Comparison of ENCODE assay signal across 8 mouse cellular contexts in genomic region chr4:118427415-118427767, GRCm38 (mm10). TPM values are rescaled to one million over a fixed set of nuclear protein-coding genes. Genes with fewer than 3 reads are reported as not detected.
DNase-seq lines count a peak whose midpoint lies in the region; ATAC-seq and TF ChIP-seq lines count a peak whose summit lies in the region.

No protein-coding gene starts in this region.

- peak overlapping the region; percentile 95 for H3K9ac ChIP-seq in heart, embryonic 16.5 days (ENCODE audit: low read length)
- H3K9ac ChIP-seq in hindbrain, embryonic 13.5 days: peak overlapping the region; percentile 80
- peak overlapping the region; percentile 72 for H3K9ac ChIP-seq in midbrain, embryonic 12.5 days (replicated peaks)

- CTCF ChIA-PET in Patski (lab: Charles Lee): no interaction called here

- H3K4me1 ChIP-seq in heart, embryonic 16.5 days (ENCODE audit: control insufficient read depth, insufficient read depth, low read length): peaks cover 22% of the 10 kb centered on the region
- H3K4me1 ChIP-seq in hindbrain, embryonic 13.5 days (replicated peaks): peaks cover 34% of the 10 kb centered on the region
- H3K4me1 ChIP-seq in midbrain, embryonic 12.5 days: peaks cover 23% of the 10 kb centered on the region

- intact Hi-C loops in heart, postnatal 14 days (cut with DNase I): loop anchor here (5.0 kb wide), 1 partner anchor 60 kb away; no protein-coding TSS in a partner anchor
- intact Hi-C loops in left cerebral cortex, postnatal 4 days (cut with DNase I): no loop called here

- 3% methylated on average over 5 of the region's 5 CpGs for WGBS in heart, embryonic 16.5 days
- WGBS in hindbrain, embryonic 13.5 days: 3% methylated on average over 5 of the region's 5 CpGs
- WGBS in midbrain, embryonic 12.5 days: 2% methylated on average over 5 of the region's 5 CpGs

- no peak; the same call in 1 of the 2 replicates for ATAC-seq in heart, embryonic 16.5 days (replicated peaks; ENCODE audit: extremely low read depth, insufficient read depth, low FRiP score)
- ATAC-seq in Patski: peak; percentile 31
- ATAC-seq in hindbrain, embryonic 13.5 days (ENCODE audit: low FRiP score): no peak; the same call in 1 of the 2 replicates
- peak; percentile 32; the same call in 1 of the 2 replicates for ATAC-seq in midbrain, embryonic 12.5 days (ENCODE audit: low FRiP score, low read depth)

- POLR2A ChIA-PET in Patski (lab: Charles Lee): interaction anchor here (0.6 to 1.8 kb wide), 4 partner anchors 8 to 844 kb away, joined by 3 to 7 read pairs (median 4); no protein-coding TSS in a partner anchor

- peak overlapping the region; percentile 91 for H3K4me3 ChIP-seq in heart, embryonic 16.5 days (ENCODE audit: low read length)
- H3K4me3 ChIP-seq in hindbrain, embryonic 13.5 days: peak overlapping the region; percentile 53
- H3K4me3 ChIP-seq in midbrain, embryonic 12.5 days: peak overlapping the region; percentile 55

- H3K27me3 ChIP-seq in heart, embryonic 16.5 days (ENCODE audit: control insufficient read depth, insufficient read depth, low read length): no peaks in the 10 kb centered on the region
- no peaks in the 10 kb centered on the region for H3K27me3 ChIP-seq in Patski
- H3K27me3 ChIP-seq in hindbrain, embryonic 13.5 days: no peaks in the 10 kb centered on the region
- no peaks in the 10 kb centered on the region for H3K27me3 ChIP-seq in midbrain, embryonic 12.5 days

- TF ChIP-seq CTCF in Patski (IDR thresholded peaks at IDR 0.05): no peak

- H3K27ac ChIP-seq in heart, embryonic 16.5 days (ENCODE audit: low read length): peak overlapping the region; percentile 89
- H3K27ac ChIP-seq in hindbrain, embryonic 13.5 days: peak overlapping the region; percentile 73
- peak overlapping the region; percentile 73 for H3K27ac ChIP-seq in midbrain, embryonic 12.5 days (replicated peaks)

- DNase-seq in heart, postnatal 14 days: no peak
- no peak for DNase-seq in Patski (ENCODE audit: low read depth, low spot score)
- no peak for DNase-seq in left cerebral cortex, postnatal 4 days
- no peak for DNase-seq in urinary bladder, adult 2 months (ENCODE audit: low spot score)
- no peak for DNase-seq in right cerebral cortex, postnatal 4 days

- in situ Hi-C loops in Patski (cut with MboI; ENCODE audit: low pct_unique_long_range_greater_than_20kb): no loop called here

- H3K4me2 ChIP-seq in heart, embryonic 16.5 days (ENCODE audit: low read depth, low read length): peak overlapping the region; percentile 97
- peak overlapping the region; percentile 79 for H3K4me2 ChIP-seq in hindbrain, embryonic 13.5 days
- peak overlapping the region; percentile 74 for H3K4me2 ChIP-seq in midbrain, embryonic 12.5 days (replicated peaks)

- no peaks in the 10 kb centered on the region for H3K9me3 ChIP-seq in heart, embryonic 16.5 days (replicated peaks; ENCODE audit: control insufficient read depth, low read length)
- H3K9me3 ChIP-seq in hindbrain, embryonic 13.5 days: no peaks in the 10 kb centered on the region
- no peaks in the 10 kb centered on the region for H3K9me3 ChIP-seq in midbrain, embryonic 12.5 days

- peaks cover 22% of the 10 kb centered on the region for H3K36me3 ChIP-seq in heart, embryonic 16.5 days (ENCODE audit: control insufficient read depth, insufficient read depth)
- H3K36me3 ChIP-seq in hindbrain, embryonic 13.5 days: peaks cover 26% of the 10 kb centered on the region
- peaks cover 28% of the 10 kb centered on the region for H3K36me3 ChIP-seq in midbrain, embryonic 12.5 days

RNA-seq across cellular contexts. Expression of gene Elovl1, which starts 0.5 kb away (rescaled TPM):
- polyA plus RNA-seq in heart, embryonic 16.5 days (2015; fragmentation: Nextera tagmentation; extraction: Ambion mirVana): 66.5 and 69.4 TPM in 2 replicates
- total RNA-seq in heart, postnatal 14 days (2021): 10 to 100 TPM; 25.4 to 30.1 TPM
- polyA plus RNA-seq in Patski (2021): 63.5 TPM
- polyA plus RNA-seq in hindbrain, embryonic 13.5 days (2015; fragmentation: Nextera tagmentation; extraction: Ambion mirVana): 32.9 and 33.3 TPM in 2 replicates
- polyA plus RNA-seq in midbrain, embryonic 12.5 days (2016; fragmentation: Nextera tagmentation; extraction: Ambion mirVana): 35.4 and 37.6 TPM in 2 replicates
- total RNA-seq in left cerebral cortex, postnatal 4 days (2021): 10 to 100 TPM; 17.0 to 17.9 TPM
- polyA plus RNA-seq in urinary bladder, adult 2 months (2012; rRNA removed): 167 and 193 TPM in 2 replicates

RNA-seq across cellular contexts. Expression of gene Cdc20, which starts 9.8 kb away (rescaled TPM):
- 189 and 195 TPM in 2 replicates for polyA plus RNA-seq in heart, embryonic 16.5 days (2015; fragmentation: Nextera tagmentation; extraction: Ambion mirVana)
- total RNA-seq in heart, postnatal 14 days (2021): 10 to 100 TPM in 1 of 2 experiments, 1 to 10 TPM in 1; 8.3 to 12.5 TPM
- polyA plus RNA-seq in Patski (2021): 60.1 TPM
- 56.1 and 66.8 TPM in 2 replicates for polyA plus RNA-seq in hindbrain, embryonic 13.5 days (2015; fragmentation: Nextera tagmentation; extraction: Ambion mirVana)
- 233 and 235 TPM in 2 replicates for polyA plus RNA-seq in midbrain, embryonic 12.5 days (2016; fragmentation: Nextera tagmentation; extraction: Ambion mirVana)
- 10 to 100 TPM in 1 of 2 experiments, 1 to 10 TPM in 1; 8.2 to 11.2 TPM for total RNA-seq in left cerebral cortex, postnatal 4 days (2021)
- 5.5 and 7.2 TPM in 2 replicates for polyA plus RNA-seq in urinary bladder, adult 2 months (2012; rRNA removed)

RNA-seq across cellular contexts. Expression of gene Med8, which starts 18.3 kb away (rescaled TPM):
- polyA plus RNA-seq in heart, embryonic 16.5 days (2015; fragmentation: Nextera tagmentation; extraction: Ambion mirVana): 67.8 and 70.6 TPM in 2 replicates
- total RNA-seq in heart, postnatal 14 days (2021): 10 to 100 TPM; 39.3 to 47.0 TPM
- polyA plus RNA-seq in Patski (2021): 44.5 TPM
- polyA plus RNA-seq in hindbrain, embryonic 13.5 days (2015; fragmentation: Nextera tagmentation; extraction: Ambion mirVana): 118 and 124 TPM in 2 replicates
- 144 and 147 TPM in 2 replicates for polyA plus RNA-seq in midbrain, embryonic 12.5 days (2016; fragmentation: Nextera tagmentation; extraction: Ambion mirVana)
- 10 to 100 TPM; 75.7 to 77.6 TPM for total RNA-seq in left cerebral cortex, postnatal 4 days (2021)
- polyA plus RNA-seq in urinary bladder, adult 2 months (2012; rRNA removed): 61.8 and 80.6 TPM in 2 replicates

RNA-seq across cellular contexts. Expression of gene Szt2, which starts 18.3 kb away (rescaled TPM):
- polyA plus RNA-seq in heart, embryonic 16.5 days (2015; fragmentation: Nextera tagmentation; extraction: Ambion mirVana): 5.3 and 5.5 TPM in 2 replicates
- 10 to 100 TPM; 14.7 TPM for total RNA-seq in heart, postnatal 14 days (2021)
- 14.7 TPM for polyA plus RNA-seq in Patski (2021)
- 10.6 and 10.9 TPM in 2 replicates for polyA plus RNA-seq in hindbrain, embryonic 13.5 days (2015; fragmentation: Nextera tagmentation; extraction: Ambion mirVana)
- polyA plus RNA-seq in midbrain, embryonic 12.5 days (2016; fragmentation: Nextera tagmentation; extraction: Ambion mirVana): 12.0 and 13.6 TPM in 2 replicates
- total RNA-seq in left cerebral cortex, postnatal 4 days (2021): 10 to 100 TPM; 43.3 to 48.3 TPM
- 13.4 and 20.7 TPM in 2 replicates for polyA plus RNA-seq in urinary bladder, adult 2 months (2012; rRNA removed)

RNA-seq across cellular contexts. Expression of gene Mpl, which starts 29.9 kb away (rescaled TPM):
- polyA plus RNA-seq in heart, embryonic 16.5 days (2015; fragmentation: Nextera tagmentation; extraction: Ambion mirVana): 0.88 and 1.2 TPM in 2 replicates
- under 1 TPM; 0.10 to 0.17 TPM for total RNA-seq in heart, postnatal 14 days (2021)
- not detected for polyA plus RNA-seq in Patski (2021)
- 0.26 and 0.32 TPM in 2 replicates for polyA plus RNA-seq in hindbrain, embryonic 13.5 days (2015; fragmentation: Nextera tagmentation; extraction: Ambion mirVana)
- 0.54 and 0.77 TPM in 2 replicates for polyA plus RNA-seq in midbrain, embryonic 12.5 days (2016; fragmentation: Nextera tagmentation; extraction: Ambion mirVana)
- total RNA-seq in left cerebral cortex, postnatal 4 days (2021): not detected
- 0.06 TPM in 2 replicates for polyA plus RNA-seq in urinary bladder, adult 2 months (2012; rRNA removed)

Comparison
In these comparisons a context has a peak if more than half of its experiments do, and no peak if none do; other contexts are left out.
1. ATAC-seq: peak in Patski (single experiment) and midbrain, embryonic 12.5 days (single experiment); none in heart, embryonic 16.5 days (single experiment) and hindbrain, embryonic 13.5 days (single experiment).
2. Peak in every context shown above with its lines, with median percentiles within 50 percentile points of each other: H3K27ac ChIP-seq, H3K4me2 ChIP-seq, H3K4me3 ChIP-seq and H3K9ac ChIP-seq.